In genomic region chr10:127877681-127878080, GRCm38 (mm10) we compare ENCODE assay signal across 14 mouse cellular contexts. TPM values are rescaled to one million over a fixed set of nuclear protein-coding genes. Genes with fewer than 3 reads are reported as not detected.
DNase-seq lines count a peak whose midpoint lies in the region; ATAC-seq and TF ChIP-seq lines count a peak whose summit lies in the region.
"Had no signal": no experiment of that assay in that cellular context is flagged by ENCODE, and none has a peak within 500 bp of the region (broad histone marks: within the 10 kb centered on the region; RNA-seq: fewer than 3 reads in every experiment).

No protein-coding gene starts in this region.

- TF ChIP-seq POLR2A in lung, adult 2 months (IDR thresholded peaks at IDR 0.05; ENCODE audit: borderline replicate concordance, extremely low read depth, low read depth, low read length): no peak

- peak; percentile 2 for DNase-seq in embryo, embryonic 10.5 days (ENCODE audit: low spot score)
- no peak for DNase-seq in embryo, embryonic 9.5 days (ENCODE audit: extremely low spot score)
- DNase-seq in kidney, postnatal 0 days (ENCODE audit: low spot score): peak; percentile 37
- DNase-seq in lung, adult 2 months: peak; percentile 10
- no peak for DNase-seq in cerebellum, postnatal 10 days
- DNase-seq in ovary, adult 18-20 months (ENCODE audit: low spot score): no peak
- no peak for DNase-seq in gastrocnemius, postnatal 25 days
- DNase-seq: right cerebral cortex, postnatal 25 days had no signal

- peak overlapping the region; percentile 62; the same call in 1 of the 2 replicates for H3K27ac ChIP-seq in kidney, postnatal 0 days
- H3K27ac ChIP-seq in stomach, embryonic 16.5 days (ENCODE audit: low read length): peak overlapping the region; percentile 80
- H3K27ac ChIP-seq: heart, embryonic 10.5 days had no signal

- WGBS in kidney, postnatal 0 days: 48% methylated on average over 2 of the region's 2 CpGs
- 39% methylated on average over 2 of the region's 2 CpGs for WGBS in lung, adult 2 months
- WGBS in stomach, embryonic 16.5 days: 18% methylated on average over 2 of the region's 2 CpGs

- H3K4me1 ChIP-seq in kidney, postnatal 0 days (replicated peaks; ENCODE audit: insufficient read depth, low read length): peaks cover 9% of the 10 kb centered on the region; the same call in 1 of the 2 replicates
- H3K4me1 ChIP-seq in lung, adult 2 months (ENCODE audit: control insufficient read depth, insufficient read depth, low read length): peaks cover 7% of the 10 kb centered on the region; the same call in 1 of the 2 replicates
- H3K4me1 ChIP-seq in stomach, embryonic 16.5 days (ENCODE audit: control insufficient read depth, insufficient read depth, low read length): 0 out of 2 replicates have a peak, but pooled peaks cover 6% of the 10 kb centered on the region

- TF ChIP-seq CTCF in kidney, postnatal 0 days (IDR thresholded peaks at IDR 0.05; ENCODE audit: low read depth): no peak
- no peak for TF ChIP-seq CTCF in lung, adult 2 months (IDR thresholded peaks at IDR 0.05; ENCODE audit: insufficient read depth, low read length)

- no peak overlapping the region for H3K4me3 ChIP-seq in kidney, postnatal 0 days (replicated peaks; ENCODE audit: low read depth, low read length)
- H3K4me3 ChIP-seq in lung, adult 2 months (replicated peaks; ENCODE audit: extremely low read depth, low read depth, low read length): no peak overlapping the region
- no peak overlapping the region for H3K4me3 ChIP-seq in stomach, embryonic 16.5 days (replicated peaks; ENCODE audit: low read length)
- H3K4me3 ChIP-seq: heart, embryonic 10.5 days had no signal

- H3K9me3 ChIP-seq in kidney, postnatal 0 days (replicated peaks; ENCODE audit: low read length): no peaks in the 10 kb centered on the region
- H3K9me3 ChIP-seq in stomach, embryonic 16.5 days (replicated peaks; ENCODE audit: control insufficient read depth, low read length): no peaks in the 10 kb centered on the region
- H3K9me3 ChIP-seq: heart, embryonic 10.5 days had no signal

- no peak overlapping the region for H3K4me2 ChIP-seq in kidney, postnatal 0 days (ENCODE audit: low read length)
- H3K4me2 ChIP-seq in stomach, embryonic 16.5 days (ENCODE audit: low read depth, low read length): peak overlapping the region; percentile 4; the same call in 1 of the 2 replicates

- no peaks in the 10 kb centered on the region for H3K36me3 ChIP-seq in kidney, postnatal 0 days (ENCODE audit: insufficient read depth, low read length)
- H3K36me3 ChIP-seq in stomach, embryonic 16.5 days (ENCODE audit: control insufficient read depth, insufficient read depth, low read length): no peaks in the 10 kb centered on the region
- H3K36me3 ChIP-seq: heart, embryonic 10.5 days had no signal

- peak; percentile 87 for ATAC-seq in kidney, postnatal 0 days (replicated peaks; ENCODE audit: low FRiP score, low read depth)
- ATAC-seq in stomach, embryonic 16.5 days (ENCODE audit: insufficient read depth, low FRiP score): peak; percentile 89
- ATAC-seq: forebrain, embryonic 16.5 days; Patski had no signal

- H3K9ac ChIP-seq in kidney, postnatal 0 days (ENCODE audit: low read depth, low read length): no peak overlapping the region
- H3K9ac ChIP-seq in stomach, embryonic 16.5 days (ENCODE audit: low read length): no peak overlapping the region

- no peaks in the 10 kb centered on the region for H3K27me3 ChIP-seq in kidney, postnatal 0 days (ENCODE audit: insufficient read depth, low read length)
- H3K27me3 ChIP-seq in stomach, embryonic 16.5 days (ENCODE audit: control insufficient read depth, insufficient read depth, low read length): no peaks in the 10 kb centered on the region
- H3K27me3 ChIP-seq: Patski had no signal

RNA-seq across cellular contexts. Expression of gene Rdh7, which starts 10.9 kb away (rescaled TPM):
- 0.13 and 0.21 TPM in 2 replicates for polyA plus RNA-seq in kidney, postnatal 0 days (2015; fragmentation: Nextera tagmentation; extraction: Ambion mirVana)
- 0.12 and 0.72 TPM in 2 replicates for polyA plus RNA-seq in lung, adult 2 months (2012; rRNA removed)
- 0.40 and 0.57 TPM in 2 replicates for polyA plus RNA-seq in stomach, embryonic 16.5 days (2015; fragmentation: Nextera tagmentation; extraction: Ambion mirVana)
- total RNA-seq in gastrocnemius, postnatal 25 days (2021): not detected
- polyA plus RNA-seq: cortical plate, adult 2 months; forebrain, embryonic 16.5 days; heart, embryonic 10.5 days; limb, embryonic 11.5 days; Patski had no signal

RNA-seq across cellular contexts. Expression of gene Rdh16f2, which starts 11.4 kb away (rescaled TPM):
- polyA plus RNA-seq in kidney, postnatal 0 days (2015; fragmentation: Nextera tagmentation; extraction: Ambion mirVana): 2.1 and 2.3 TPM in 2 replicates
- polyA plus RNA-seq in lung, adult 2 months (2012; rRNA removed): not detected in 2 replicates
- polyA plus RNA-seq in stomach, embryonic 16.5 days (2015; fragmentation: Nextera tagmentation; extraction: Ambion mirVana): 0.10 TPM in 1 of 2 replicates, not detected in the other
- total RNA-seq in gastrocnemius, postnatal 25 days (2021): not detected
- polyA plus RNA-seq: cortical plate, adult 2 months; forebrain, embryonic 16.5 days; heart, embryonic 10.5 days; limb, embryonic 11.5 days; Patski had no signal

RNA-seq across cellular contexts. Expression of gene Sdr9c7, which starts 20.6 kb away (rescaled TPM):
- not detected in 2 replicates for polyA plus RNA-seq in kidney, postnatal 0 days (2015; fragmentation: Nextera tagmentation; extraction: Ambion mirVana)
- polyA plus RNA-seq in lung, adult 2 months (2012; rRNA removed): 2.9 TPM in 1 of 2 replicates, not detected in the other
- 4.4 and 12.2 TPM in 2 replicates for polyA plus RNA-seq in stomach, embryonic 16.5 days (2015; fragmentation: Nextera tagmentation; extraction: Ambion mirVana)
- total RNA-seq in gastrocnemius, postnatal 25 days (2021): not detected
- polyA plus RNA-seq: forebrain, embryonic 16.5 days; heart, embryonic 10.5 days; limb, embryonic 11.5 days; Patski had no signal

RNA-seq across cellular contexts. Expression of gene Rdh19, which starts 28.0 kb away (rescaled TPM):
- polyA plus RNA-seq in kidney, postnatal 0 days (2015; fragmentation: Nextera tagmentation; extraction: Ambion mirVana): 11.4 and 12.6 TPM in 2 replicates
- not detected in 2 replicates for polyA plus RNA-seq in lung, adult 2 months (2012; rRNA removed)
- polyA plus RNA-seq in stomach, embryonic 16.5 days (2015; fragmentation: Nextera tagmentation; extraction: Ambion mirVana): not detected in 2 replicates
- total RNA-seq in gastrocnemius, postnatal 25 days (2021): not detected
- polyA plus RNA-seq: cortical plate, adult 2 months; forebrain, embryonic 16.5 days; heart, embryonic 10.5 days; limb, embryonic 11.5 days; Patski had no signal

Comparison
In these comparisons a context has a peak if more than half of its experiments do, and no peak if none do; other contexts are left out.
1. DNase-seq: peak in embryo, embryonic 10.5 days (single experiment), kidney, postnatal 0 days (single experiment) and lung, adult 2 months (single experiment); none in embryo, embryonic 9.5 days (single experiment), cerebellum, postnatal 10 days (0 of 2), ovary, adult 18-20 months (single experiment) and gastrocnemius, postnatal 25 days (single experiment).